ENCODE assay signal across 24 mouse cellular contexts in genomic region chr15:4020711-4021110, GRCm38 (mm10). TPM values are rescaled to one million over a fixed set of nuclear protein-coding genes. Genes with fewer than 3 reads are reported as not detected.
DNase-seq lines count a peak whose midpoint lies in the region; ATAC-seq and TF ChIP-seq lines count a peak whose summit lies in the region.
"Had no signal": no experiment of that assay in that cellular context is flagged by ENCODE, and none has a peak within 500 bp of the region (broad histone marks: within the 10 kb centered on the region; RNA-seq: fewer than 3 reads in every experiment).

No protein-coding gene starts in this region.

- no peak for TF ChIP-seq EP300 in lung, postnatal 0 days (IDR thresholded peaks at IDR 0.05)

- H3K9ac ChIP-seq in forebrain, postnatal 0 days, result no peak overlapping the region
- H3K9ac ChIP-seq in heart, embryonic 16.5 days (ENCODE audit: low read length), result no peak overlapping the region
- H3K9ac ChIP-seq in lung, postnatal 0 days (replicated peaks; ENCODE audit: low read depth), result no peak overlapping the region
- H3K9ac ChIP-seq: embryonic facial prominence, embryonic 13.5 days; heart, embryonic 13.5 days; hindbrain, embryonic 14.5 days; lung, embryonic 15.5 days; stomach, embryonic 15.5 days had no signal

- no peaks in the 10 kb centered on the region for H3K36me3 ChIP-seq in forebrain, postnatal 0 days (ENCODE audit: insufficient read depth)
- H3K36me3 ChIP-seq in forebrain, embryonic 10.5 days (replicated peaks), result no peaks in the 10 kb centered on the region
- H3K36me3 ChIP-seq in heart, embryonic 16.5 days (ENCODE audit: control insufficient read depth, insufficient read depth), result no peaks in the 10 kb centered on the region
- H3K36me3 ChIP-seq in lung, postnatal 0 days (ENCODE audit: insufficient read depth, low read length), result no peaks in the 10 kb centered on the region
- H3K36me3 ChIP-seq in myocyte (ENCODE audit: control insufficient read depth, insufficient read depth), result no peaks in the 10 kb centered on the region
- H3K36me3 ChIP-seq: embryonic facial prominence, embryonic 13.5 days; heart, embryonic 13.5 days; lung, embryonic 15.5 days; stomach, embryonic 15.5 days had no signal

- H3K4me1 ChIP-seq in forebrain, postnatal 0 days (ENCODE audit: insufficient read depth), result no peaks in the 10 kb centered on the region
- H3K4me1 ChIP-seq in forebrain, embryonic 10.5 days, result peaks cover 7% of the 10 kb centered on the region
- peaks cover 12% of the 10 kb centered on the region for H3K4me1 ChIP-seq in heart, embryonic 16.5 days (ENCODE audit: control insufficient read depth, insufficient read depth, low read length)
- H3K4me1 ChIP-seq in lung, postnatal 0 days (ENCODE audit: insufficient read depth, low read depth, low read length), result peaks cover 10% of the 10 kb centered on the region; the same call in 1 of the 2 replicates
- no peaks in the 10 kb centered on the region for H3K4me1 ChIP-seq in lung, adult 2 months (ENCODE audit: control insufficient read depth, insufficient read depth, low read length)
- H3K4me1 ChIP-seq: stomach, embryonic 15.5 days had no signal

- H3K4me3 ChIP-seq in forebrain, postnatal 0 days (ENCODE audit: low read depth, low read length), result no peak overlapping the region
- H3K4me3 ChIP-seq in forebrain, embryonic 10.5 days, result no peak overlapping the region
- no peak overlapping the region for H3K4me3 ChIP-seq in heart, embryonic 16.5 days (ENCODE audit: low read length)
- no peak overlapping the region for H3K4me3 ChIP-seq in lung, postnatal 0 days (ENCODE audit: low read depth, low read length)
- H3K4me3 ChIP-seq in lung, adult 2 months (replicated peaks; ENCODE audit: extremely low read depth, low read depth, low read length), result no peak overlapping the region
- no peak overlapping the region for H3K4me3 ChIP-seq in myocyte
- H3K4me3 ChIP-seq: embryonic facial prominence, embryonic 13.5 days; heart, embryonic 13.5 days; lung, embryonic 15.5 days; megakaryocyte, embryonic 14.5 days; stomach, embryonic 15.5 days had no signal

- no peak overlapping the region for H3K4me2 ChIP-seq in forebrain, postnatal 0 days (ENCODE audit: low read depth)
- H3K4me2 ChIP-seq in heart, embryonic 16.5 days (ENCODE audit: low read depth, low read length), result no peak overlapping the region
- H3K4me2 ChIP-seq in lung, postnatal 0 days (replicated peaks; ENCODE audit: low read depth, low read length), result no peak overlapping the region
- peak overlapping the region; percentile 3 for H3K4me2 ChIP-seq in myocyte (ENCODE audit: low read depth)
- H3K4me2 ChIP-seq: embryonic facial prominence, embryonic 13.5 days; heart, embryonic 13.5 days; hindbrain, embryonic 14.5 days; liver, embryonic 11.5 days; lung, embryonic 15.5 days; stomach, embryonic 15.5 days had no signal

- H3K79me2 ChIP-seq in myocyte (ENCODE audit: control insufficient read depth, insufficient read depth), result no peaks in the 10 kb centered on the region

- no peak for TF ChIP-seq POLR2A in lung, adult 2 months (IDR thresholded peaks at IDR 0.05; ENCODE audit: borderline replicate concordance, extremely low read depth, low read depth, low read length)
- TF ChIP-seq POLR2A in myocyte (IDR thresholded peaks at IDR 0.05; ENCODE audit: insufficient read length, low read depth), result no peak

- H3K27me3 ChIP-seq in forebrain, postnatal 0 days (ENCODE audit: insufficient read depth, low read length), result no peaks in the 10 kb centered on the region
- H3K27me3 ChIP-seq in forebrain, embryonic 10.5 days (ENCODE audit: poor library complexity, severe bottlenecking), result peaks cover 8% of the 10 kb centered on the region
- no peaks in the 10 kb centered on the region for H3K27me3 ChIP-seq in heart, embryonic 16.5 days (ENCODE audit: control insufficient read depth, insufficient read depth, low read length)
- no peaks in the 10 kb centered on the region for H3K27me3 ChIP-seq in lung, postnatal 0 days (replicated peaks; ENCODE audit: insufficient read depth, low read length)
- H3K27me3 ChIP-seq in myocyte (ENCODE audit: control insufficient read depth, insufficient read depth, insufficient read length), result peaks cover 7% of the 10 kb centered on the region
- H3K27me3 ChIP-seq: embryonic facial prominence, embryonic 13.5 days; heart, embryonic 13.5 days; lung, embryonic 15.5 days; megakaryocyte, embryonic 14.5 days; stomach, embryonic 15.5 days had no signal

- TF ChIP-seq CTCF in forebrain, postnatal 0 days (IDR thresholded peaks at IDR 0.05; ENCODE audit: low read depth), result no peak
- no peak for TF ChIP-seq CTCF in lung, postnatal 0 days (IDR thresholded peaks at IDR 0.05)
- TF ChIP-seq CTCF in lung, adult 2 months (IDR thresholded peaks at IDR 0.05; ENCODE audit: insufficient read depth, low read length), result no peak

- DNase-seq in forebrain, postnatal 0 days, result no peak
- DNase-seq in forebrain, embryonic 10.5 days (ENCODE audit: extremely low spot score, low spot score), result no peak
- no peak for DNase-seq in heart, postnatal 36 days
- peak; percentile 49 for DNase-seq in lung, postnatal 0 days (ENCODE audit: low spot score)
- no peak for DNase-seq in lung, adult 2 months
- DNase-seq in urinary bladder, postnatal 10 days (ENCODE audit: low spot score), result no peak
- DNase-seq: adrenal gland, postnatal 10 days; cerebellum, adult 9-11 months; gastrocnemius, postnatal 25 days; kidney, adult 9 months; kidney, postnatal 25 days; left cerebral cortex, postnatal 4 days; midbrain, embryonic 14.5 days; thymus, adult 18-20 months had no signal

- intact Hi-C loops in heart, postnatal 36 days (cut with DNase I), result loop anchor here (10.0 kb wide), 1 partner anchor 586 kb away; no protein-coding TSS in a partner anchor

- peak; percentile 40; the same call in 1 of the 2 replicates for ATAC-seq in forebrain, postnatal 0 days
- peak; percentile 49 for ATAC-seq in heart, embryonic 16.5 days (replicated peaks; ENCODE audit: extremely low read depth, insufficient read depth, low FRiP score)
- ATAC-seq in lung, postnatal 0 days, result no peak
- ATAC-seq: forebrain, embryonic 16.5 days had no signal

- no peaks in the 10 kb centered on the region for H3K9me3 ChIP-seq in forebrain, postnatal 0 days (ENCODE audit: low read length)
- no peaks in the 10 kb centered on the region for H3K9me3 ChIP-seq in forebrain, embryonic 10.5 days
- no peaks in the 10 kb centered on the region for H3K9me3 ChIP-seq in heart, embryonic 16.5 days (replicated peaks; ENCODE audit: control insufficient read depth, low read length)
- H3K9me3 ChIP-seq in lung, postnatal 0 days (ENCODE audit: low read length), result no peaks in the 10 kb centered on the region
- H3K9me3 ChIP-seq: embryonic facial prominence, embryonic 13.5 days; heart, embryonic 13.5 days; lung, embryonic 15.5 days; megakaryocyte, embryonic 14.5 days; stomach, embryonic 15.5 days had no signal

- no peak overlapping the region for H3K27ac ChIP-seq in forebrain, postnatal 0 days (ENCODE audit: low read depth, low read length)
- H3K27ac ChIP-seq in forebrain, embryonic 10.5 days, result no peak overlapping the region
- 0 out of 2 replicates have a peak overlapping the region, but pooled peaks have one; percentile 46 for H3K27ac ChIP-seq in heart, embryonic 16.5 days (ENCODE audit: low read length)
- H3K27ac ChIP-seq in lung, postnatal 0 days (ENCODE audit: low read length), result no peak overlapping the region
- H3K27ac ChIP-seq: embryonic facial prominence, embryonic 13.5 days; heart, embryonic 13.5 days; hindbrain, embryonic 14.5 days; lung, embryonic 15.5 days; stomach, embryonic 15.5 days had no signal

- WGBS in forebrain, postnatal 0 days, result 59% methylated on average over 4 of the region's 4 CpGs
- WGBS in forebrain, embryonic 10.5 days, result 83% methylated on average over 4 of the region's 4 CpGs
- WGBS in heart, embryonic 16.5 days, result 35% methylated on average over 4 of the region's 4 CpGs
- 46% methylated on average over 4 of the region's 4 CpGs for WGBS in lung, postnatal 0 days
- 51% methylated on average over 4 of the region's 4 CpGs for WGBS in lung, adult 2 months

- no peak overlapping the region for H3ac ChIP-seq in myocyte (ENCODE audit: control insufficient read depth, insufficient read length)

TF ChIP-seq in myocyte, 11 proteins besides CTCF, POLR2A, EP300 and RAD21 (continues in another document):
- peak in 2 of 3 experiments; percentile 45 to 90 for TF ChIP-seq MYOG (IDR thresholded peaks at IDR 0.05; ENCODE audit: control insufficient read depth in 1 of 3, insufficient read depth in 1 of 3, insufficient read length in 2 of 3, low read depth in 2 of 3)
- TF ChIP-seq USF1 (IDR thresholded peaks at IDR 0.05; ENCODE audit: low read depth), result no peak

RNA-seq across cellular contexts. Expression of gene Oxct1, which starts 5.5 kb away (rescaled TPM):
- 307 and 354 TPM in 2 replicates for total RNA-seq in forebrain, postnatal 0 days (2014; rRNA removed)
- 375 and 419 TPM in 2 replicates for polyA plus RNA-seq in forebrain, postnatal 0 days (2015; fragmentation: Nextera tagmentation; extraction: Ambion mirVana)
- 125 and 128 TPM in 2 replicates for polyA plus RNA-seq in forebrain, embryonic 10.5 days (2016; fragmentation: Nextera tagmentation; extraction: Ambion mirVana)
- 323 and 384 TPM in 2 replicates for polyA plus RNA-seq in heart, embryonic 16.5 days (2015; fragmentation: Nextera tagmentation; extraction: Ambion mirVana)
- total RNA-seq in heart, postnatal 36 days (2021), result 1,000 to 10,000 TPM; 1,296 to 1,437 TPM
- 64.8 and 87.0 TPM in 2 replicates for polyA plus RNA-seq in lung, postnatal 0 days (2015; fragmentation: Nextera tagmentation; extraction: Ambion mirVana)
- 26.6 and 31.6 TPM in 2 replicates for polyA plus RNA-seq in lung, adult 2 months (2012; rRNA removed)
- polyA plus RNA-seq in myocyte (2012; fragmentation: generic; extraction: Trizol), result 40.4 TPM

RNA-seq across cellular contexts. Expression of gene AW549877, which starts 25.2 kb away (rescaled TPM):
- total RNA-seq in forebrain, postnatal 0 days (2014; rRNA removed), result 23.2 and 26.2 TPM in 2 replicates
- polyA plus RNA-seq in forebrain, postnatal 0 days (2015; fragmentation: Nextera tagmentation; extraction: Ambion mirVana), result 15.7 and 19.6 TPM in 2 replicates
- polyA plus RNA-seq in forebrain, embryonic 10.5 days (2016; fragmentation: Nextera tagmentation; extraction: Ambion mirVana), result 37.5 and 38.1 TPM in 2 replicates
- 22.7 and 23.2 TPM in 2 replicates for polyA plus RNA-seq in heart, embryonic 16.5 days (2015; fragmentation: Nextera tagmentation; extraction: Ambion mirVana)
- 10 to 100 TPM; 23.7 to 24.5 TPM for total RNA-seq in heart, postnatal 36 days (2021)
- 21.7 and 23.4 TPM in 2 replicates for polyA plus RNA-seq in lung, postnatal 0 days (2015; fragmentation: Nextera tagmentation; extraction: Ambion mirVana)
- polyA plus RNA-seq in lung, adult 2 months (2012; rRNA removed), result 8.8 and 18.7 TPM in 2 replicates
- polyA plus RNA-seq in myocyte (2012; fragmentation: generic; extraction: Trizol), result 5.9 TPM

RNA-seq across cellular contexts. Expression of gene Fbxo4, which starts 41.3 kb away (rescaled TPM):
- total RNA-seq in forebrain, postnatal 0 days (2014; rRNA removed), result 13.3 and 13.9 TPM in 2 replicates
- 10.5 and 11.1 TPM in 2 replicates for polyA plus RNA-seq in forebrain, postnatal 0 days (2015; fragmentation: Nextera tagmentation; extraction: Ambion mirVana)
- 3.3 and 4.0 TPM in 2 replicates for polyA plus RNA-seq in forebrain, embryonic 10.5 days (2016; fragmentation: Nextera tagmentation; extraction: Ambion mirVana)
- 12.4 and 13.1 TPM in 2 replicates for polyA plus RNA-seq in heart, embryonic 16.5 days (2015; fragmentation: Nextera tagmentation; extraction: Ambion mirVana)
- 1 to 10 TPM; 7.3 to 7.8 TPM for total RNA-seq in heart, postnatal 36 days (2021)
- polyA plus RNA-seq in lung, postnatal 0 days (2015; fragmentation: Nextera tagmentation; extraction: Ambion mirVana), result 21.6 and 23.0 TPM in 2 replicates
- 12.5 and 14.6 TPM in 2 replicates for polyA plus RNA-seq in lung, adult 2 months (2012; rRNA removed)
- 14.4 TPM for polyA plus RNA-seq in myocyte (2012; fragmentation: generic; extraction: Trizol)
